Mouse (Mus musculus): ENCODE measurements around the gene Cox7a1.
"Not testable (repeated sequence)": the region's sequence is repeated elsewhere in the genome, so short reads cannot be mapped to it uniquely, and the experiment has no call there.

Cox7a1 gene

GRCm38 (mm10) chr7:30183879-30184289, at the start of gene Cox7a1:
TSS of gene Cox7a1 (plus strand) at chr7:30184144.
- peak in 1 of 2 experiments; percentile 51 for DNase-seq (ENCODE audit: low spot score in 2 of 2)

DNA sequence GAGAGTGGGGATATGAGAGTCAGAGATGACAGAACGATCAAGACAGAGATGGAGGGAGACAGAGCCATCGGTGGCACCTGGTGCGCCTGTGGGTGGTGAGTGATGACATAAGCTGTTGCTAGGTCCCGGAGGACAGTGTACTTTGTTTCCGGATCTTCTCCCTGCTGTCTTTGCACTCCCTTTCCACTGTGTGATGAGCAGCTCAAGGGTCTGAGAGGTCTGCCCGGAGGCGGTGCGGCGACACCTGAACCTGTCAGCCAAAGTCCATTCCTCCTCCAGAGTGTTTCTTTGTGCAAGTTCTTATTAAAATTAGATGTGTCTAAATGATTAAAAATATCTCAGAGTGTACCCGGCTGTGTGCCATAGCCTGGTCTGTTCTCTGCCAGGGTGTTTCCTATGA, 47.1 kb upstream of the Cox7a1 start:
- DNase-seq (ENCODE audit: low spot score in 2 of 2): no peak

DNA sequence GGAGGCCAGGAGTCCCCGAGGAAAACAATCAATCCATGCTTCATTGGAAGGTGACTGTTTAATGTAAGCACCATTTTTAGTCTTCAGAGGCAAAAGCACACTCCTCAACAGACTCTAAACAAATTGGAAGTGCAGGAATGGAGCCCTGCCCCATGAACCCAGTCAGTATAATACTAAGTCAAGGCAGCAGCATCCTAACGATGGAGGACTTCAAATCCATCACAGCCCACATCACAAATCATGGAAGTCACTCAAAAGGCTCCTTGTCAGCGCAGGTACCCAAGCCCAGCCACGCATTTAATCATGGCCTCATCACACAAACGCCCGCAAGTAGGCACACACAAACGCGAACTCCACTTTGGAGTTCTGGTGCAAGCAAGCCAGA, 40.8 kb upstream of the Cox7a1 start:
- no peak for DNase-seq (ENCODE audit: low spot score in 2 of 2)

- peak; percentile 75 to 84 for DNase-seq (ENCODE audit: low spot score in 2 of 2)
These were observed 40.3 kb upstream of the Cox7a1 start for GRCm38 (mm10) chr7:30143555-30144209.

GRCm38 (mm10) chr7:30147011-30147410, 36.9 kb upstream of the Cox7a1 start:
- no peak for DNase-seq (ENCODE audit: low spot score in 2 of 2)

- no peak for DNase-seq (ENCODE audit: low spot score in 2 of 2)
These were observed 29.9 kb upstream of the Cox7a1 start for GRCm38 (mm10) chr7:30154040-30154439.

- no peak for DNase-seq (ENCODE audit: low spot score in 2 of 2)
These were observed 28.4 kb upstream of the Cox7a1 start for GRCm38 (mm10) chr7:30155507-30155906.

GRCm38 (mm10) chr7:30163113-30163512, 20.8 kb upstream of the Cox7a1 start:
- DNase-seq (ENCODE audit: low spot score in 2 of 2): no peak

GRCm38 (mm10) chr7:30164745-30165144, 19.2 kb upstream of the Cox7a1 start:
- no peak for DNase-seq (ENCODE audit: low spot score in 2 of 2)

DNA sequence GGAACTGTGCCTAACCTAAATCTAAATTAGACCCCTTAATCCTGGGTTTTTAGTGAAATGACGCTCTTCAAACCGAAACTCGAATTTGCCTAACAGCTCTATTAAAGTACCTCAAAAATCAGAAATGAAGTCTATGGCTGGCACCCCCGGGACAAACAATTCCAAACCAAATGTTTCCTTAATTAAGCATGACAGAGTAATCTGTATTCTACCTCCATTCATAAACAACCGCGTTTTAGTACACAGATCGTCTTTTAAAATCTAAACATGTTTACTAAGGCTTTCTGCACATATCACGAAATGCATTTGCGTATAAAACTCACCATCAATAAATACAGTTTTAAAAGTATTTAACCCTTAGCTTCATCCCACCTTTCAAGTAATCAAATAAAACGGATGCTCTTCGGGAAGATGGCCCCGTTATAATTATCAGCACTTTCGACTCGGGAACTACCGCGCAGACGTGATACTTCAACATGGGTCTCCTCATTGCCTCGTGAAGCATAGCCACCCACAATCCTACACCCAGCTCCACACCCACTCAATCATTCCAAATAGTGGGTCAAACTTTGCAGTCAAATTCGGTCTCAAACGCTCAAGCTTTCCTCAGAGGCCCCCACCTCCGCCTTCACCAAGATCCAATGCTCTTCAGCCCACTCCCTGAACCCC, 14.9 kb upstream of the Cox7a1 start:
- DNase-seq (ENCODE audit: low spot score in 2 of 2): no peak

DNA sequence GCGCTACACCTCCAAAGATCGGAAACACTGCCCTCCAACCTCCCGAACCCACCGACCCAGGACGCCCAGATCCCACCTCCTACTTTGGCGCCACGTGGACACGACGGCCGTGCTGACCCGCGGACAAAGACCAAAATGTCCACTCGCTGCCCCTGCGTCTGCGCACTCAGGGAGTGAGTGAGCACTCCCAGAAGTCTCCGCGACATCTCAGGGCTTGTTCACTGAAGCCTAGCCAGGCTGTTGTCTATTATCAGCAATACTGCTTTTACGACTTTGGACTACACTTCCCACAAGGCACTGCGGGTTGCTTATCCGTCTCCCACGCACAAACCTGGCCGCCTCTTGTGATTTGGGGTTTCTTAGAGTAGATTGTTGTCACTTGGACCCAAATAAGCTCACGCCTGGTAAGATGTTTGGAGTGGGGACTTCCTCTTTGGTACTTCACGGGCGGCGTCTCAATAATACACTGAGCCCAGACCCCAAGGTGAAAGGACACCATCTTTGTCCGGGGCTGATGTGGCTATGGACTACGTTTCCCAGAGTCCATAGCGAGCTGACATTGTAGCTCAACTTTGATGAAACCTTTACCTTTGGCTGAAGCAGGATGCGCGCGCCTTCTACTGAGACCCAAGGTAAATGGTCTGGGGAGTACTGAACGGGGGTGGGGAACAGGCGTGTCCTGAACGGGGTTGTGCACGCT, 14.2 kb upstream of the Cox7a1 start, which contains the start of gene Zfp146:
Gene Zfp146, minus strand, starts transcription at position 168 of the 700 bp plus-strand sequence.
- peak; percentile 66 to 84 for DNase-seq (ENCODE audit: low spot score in 2 of 2)

DNA sequence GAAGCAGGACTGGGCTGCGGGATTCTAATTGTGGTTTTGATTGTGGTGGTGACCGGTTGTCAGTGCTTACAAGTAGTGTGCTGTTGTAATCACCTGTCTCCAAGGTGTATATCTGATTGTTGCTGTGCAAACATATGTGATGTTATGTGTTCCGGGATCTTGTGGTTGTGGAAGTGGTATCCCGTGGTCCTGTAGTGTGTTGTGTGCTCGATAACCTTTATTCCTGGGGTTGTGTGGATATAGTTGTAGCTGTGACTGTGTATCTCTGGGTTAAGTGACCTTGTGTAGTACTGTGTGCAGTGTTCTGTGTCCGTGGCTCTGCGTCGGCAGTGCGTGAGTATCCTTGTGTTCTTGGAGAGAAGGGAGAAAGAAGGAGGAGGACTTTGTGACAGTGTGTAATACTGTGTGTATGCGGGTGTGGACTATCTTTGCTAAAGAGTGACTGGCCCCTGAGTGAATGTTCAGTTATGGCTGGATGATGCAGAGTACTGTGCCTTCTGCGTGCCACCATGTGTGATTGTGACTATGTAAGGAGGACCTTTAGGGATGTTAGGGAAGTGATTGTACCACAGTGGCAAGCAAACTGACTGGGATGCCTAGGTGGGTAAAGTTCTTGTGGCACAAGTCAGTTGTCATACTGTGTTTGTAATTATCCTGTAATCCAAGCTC, 13.5 kb upstream of the Cox7a1 start:
- DNase-seq (ENCODE audit: low spot score in 2 of 2): no peak

- DNase-seq (ENCODE audit: low spot score in 2 of 2): no peak
These were observed 7.5 kb upstream of the Cox7a1 start for GRCm38 (mm10) chr7:30176474-30176873.

DNA sequence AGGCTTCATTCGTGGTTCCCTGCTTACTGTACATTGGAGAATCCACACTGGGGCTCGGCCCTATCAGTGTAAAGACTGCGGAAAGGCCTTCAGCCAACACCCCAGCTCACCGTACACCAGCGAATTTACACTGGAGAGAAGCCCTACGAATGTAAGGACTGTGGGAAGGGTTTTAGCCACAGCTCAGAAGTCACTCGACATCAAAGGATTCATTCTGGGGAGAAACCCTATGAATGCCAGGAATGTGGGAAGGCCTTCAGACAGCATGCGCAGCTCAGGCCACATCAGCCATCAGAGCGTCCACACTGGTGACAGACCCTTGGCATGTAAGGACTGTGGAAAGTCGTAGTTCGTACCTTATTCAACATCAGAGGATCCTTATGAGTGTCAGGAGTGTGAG, 5.7 kb upstream of the Cox7a1 start:
- DNase-seq (ENCODE audit: low spot score in 2 of 2): no peak

- DNase-seq (ENCODE audit: low spot score in 2 of 2): peak; percentile 62 to 74
These were observed 2.6 kb upstream of the Cox7a1 start for GRCm38 (mm10) chr7:30181308-30181707.

DNA sequence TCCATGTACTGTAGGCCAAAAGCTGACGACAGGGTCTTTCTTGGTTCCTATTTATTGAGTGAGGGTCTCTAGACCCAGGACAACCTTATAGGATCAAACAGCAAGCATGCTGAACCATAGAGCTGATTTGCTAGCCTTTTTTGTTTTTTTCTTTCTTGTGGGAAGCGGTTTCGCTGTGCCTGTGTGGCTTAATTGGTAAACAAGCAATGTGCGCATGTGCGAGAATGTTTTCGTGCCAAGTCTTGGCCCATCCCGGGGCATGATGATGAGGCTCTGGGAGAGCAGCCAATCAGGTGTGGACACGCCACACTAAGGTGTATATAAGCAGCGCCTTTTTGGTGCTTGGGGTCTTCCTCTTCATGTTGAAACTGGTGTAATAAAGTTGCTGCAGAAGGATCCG, 2.0 kb upstream of the Cox7a1 start:
- not testable (repeated sequence) for DNase-seq (ENCODE audit: low spot score in 2 of 2)

DNA sequence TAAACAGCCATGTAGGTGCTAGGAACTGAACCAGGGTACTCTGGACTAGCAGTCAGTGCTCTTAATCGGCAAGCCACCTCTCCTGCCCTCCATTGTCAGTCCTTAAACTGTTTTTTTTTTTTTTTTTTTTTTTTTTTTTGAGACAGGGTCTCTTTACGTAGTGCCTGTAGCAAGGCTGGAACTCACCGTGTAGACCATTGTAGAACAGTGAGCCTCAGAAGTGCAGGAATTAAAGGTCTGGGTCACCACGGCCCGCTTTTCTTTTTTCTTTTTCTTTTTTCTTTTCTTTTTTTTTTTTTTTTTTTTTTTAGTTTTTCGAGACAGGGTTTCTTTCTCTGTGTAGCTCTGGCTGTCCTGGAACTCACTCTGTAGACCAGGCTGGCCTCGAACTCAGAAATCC, 755 bp upstream of the Cox7a1 start:
- DNase-seq (ENCODE audit: low spot score in 2 of 2): not testable (repeated sequence)

DNA sequence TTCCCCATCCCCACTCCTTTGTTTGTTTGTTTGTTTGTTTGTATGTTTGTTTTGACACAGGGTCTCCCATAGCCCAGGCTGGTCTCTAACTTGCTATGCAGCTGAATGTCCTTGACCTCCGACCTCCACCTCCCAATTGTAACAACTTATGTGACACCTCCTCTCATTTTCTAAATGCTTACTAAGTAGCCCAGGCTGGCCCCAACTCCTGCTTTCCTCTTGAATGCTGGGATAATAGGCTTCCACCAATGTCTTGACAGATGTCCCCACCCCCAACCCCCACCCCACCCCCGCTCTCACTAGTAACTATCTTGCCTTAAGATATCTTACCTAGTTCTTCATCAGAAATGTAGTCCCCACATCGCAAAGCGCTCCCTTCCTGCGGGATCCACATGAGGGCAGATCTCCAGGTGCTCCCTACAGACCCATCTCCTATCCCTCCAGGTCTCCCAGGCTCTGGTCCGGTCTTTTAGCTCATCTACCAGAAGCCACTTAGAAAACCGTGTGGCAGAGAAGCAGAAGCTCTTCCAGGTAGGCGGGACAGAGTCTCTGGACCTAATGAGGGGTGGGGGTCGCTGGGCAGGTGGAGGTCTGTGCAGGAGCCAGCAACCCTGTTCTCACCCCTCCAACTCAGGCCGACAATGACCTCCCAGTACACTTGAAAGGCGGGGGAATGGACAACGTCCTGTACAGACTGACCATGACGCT, 851 bp downstream of the Cox7a1 start:
- no peak for DNase-seq (ENCODE audit: low spot score in 2 of 2)

GRCm38 (mm10) chr7:30188344-30189115, 4.6 kb downstream of the Cox7a1 start:
- DNase-seq (ENCODE audit: low spot score in 2 of 2): no peak

DNA sequence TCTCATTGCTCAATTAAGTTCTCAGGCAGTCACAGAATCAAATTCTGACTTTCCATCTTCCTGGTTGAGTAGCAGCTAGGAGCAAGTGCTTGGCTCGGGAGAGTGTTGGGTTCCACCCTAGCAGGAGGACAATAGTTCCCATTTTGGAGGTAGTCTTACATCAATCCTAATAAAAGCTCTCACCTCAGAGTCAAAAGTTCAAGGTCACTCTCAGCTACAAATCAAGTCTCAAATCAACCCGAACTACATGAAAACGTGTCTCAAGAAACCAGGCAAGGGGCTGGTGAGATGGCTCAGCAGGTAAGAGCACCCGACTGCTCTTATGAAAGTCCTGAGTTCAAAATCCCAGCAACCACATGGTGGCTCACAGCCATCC, 5.2 kb downstream of the Cox7a1 start:
- no peak for DNase-seq (ENCODE audit: low spot score in 2 of 2)

GRCm38 (mm10) chr7:30192088-30192487, 8.1 kb downstream of the Cox7a1 start:
- DNase-seq (ENCODE audit: low spot score in 2 of 2): no peak
